Mouse (Mus musculus): ENCODE measurements around the gene Gmfb.

DNA sequence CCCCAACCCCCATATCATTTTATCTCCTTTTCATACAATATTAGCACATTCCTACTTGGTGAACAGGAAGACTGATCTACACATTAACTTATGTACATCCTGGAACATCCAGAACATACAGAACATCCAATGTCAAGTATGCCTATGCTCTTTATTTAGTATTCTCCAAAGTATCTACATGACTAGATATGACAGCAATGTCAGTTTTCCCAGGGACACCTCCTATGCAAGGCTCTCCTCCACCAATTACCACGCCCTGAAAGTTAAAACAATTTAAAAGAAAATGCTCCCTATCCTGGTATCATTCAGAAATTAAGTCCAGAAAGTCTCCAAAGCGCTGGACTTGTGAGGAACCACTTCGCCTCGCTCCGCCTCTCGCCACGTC, 62.1 kb downstream of the Gmfb start:
- TF ChIP-seq CTCF (IDR thresholded peaks at IDR 0.05) (no peak), EP300 (IDR thresholded peaks at IDR 0.05) (no peak)

All from lung, postnatal 0 days (tissue).